Mouse (Mus musculus): ENCODE data around the gene Clmp. TPM values are rescaled to one million over a fixed set of nuclear protein-coding genes. Genes with fewer than 3 reads are reported as not detected.

Clmp gene
- total RNA-seq (2021) = 10 to 100 TPM; 25.3 to 33.3 TPM
- long read RNA-seq, experiment 1, full-length matches to known transcripts = 10 of 10 reads
- long read RNA-seq, experiment 1, partial matches to known transcripts = 0 of 10 reads
- long read RNA-seq, experiment 1, other reads (novel, unspliced or antisense) = 0 of 10 reads
- long read RNA-seq, experiment 2, full-length matches to known transcripts = 9 of 15 reads
- long read RNA-seq, experiment 2, partial matches to known transcripts = 0 of 15 reads
- long read RNA-seq, experiment 2, other reads (novel, unspliced or antisense) = 6 of 15 reads

DNA sequence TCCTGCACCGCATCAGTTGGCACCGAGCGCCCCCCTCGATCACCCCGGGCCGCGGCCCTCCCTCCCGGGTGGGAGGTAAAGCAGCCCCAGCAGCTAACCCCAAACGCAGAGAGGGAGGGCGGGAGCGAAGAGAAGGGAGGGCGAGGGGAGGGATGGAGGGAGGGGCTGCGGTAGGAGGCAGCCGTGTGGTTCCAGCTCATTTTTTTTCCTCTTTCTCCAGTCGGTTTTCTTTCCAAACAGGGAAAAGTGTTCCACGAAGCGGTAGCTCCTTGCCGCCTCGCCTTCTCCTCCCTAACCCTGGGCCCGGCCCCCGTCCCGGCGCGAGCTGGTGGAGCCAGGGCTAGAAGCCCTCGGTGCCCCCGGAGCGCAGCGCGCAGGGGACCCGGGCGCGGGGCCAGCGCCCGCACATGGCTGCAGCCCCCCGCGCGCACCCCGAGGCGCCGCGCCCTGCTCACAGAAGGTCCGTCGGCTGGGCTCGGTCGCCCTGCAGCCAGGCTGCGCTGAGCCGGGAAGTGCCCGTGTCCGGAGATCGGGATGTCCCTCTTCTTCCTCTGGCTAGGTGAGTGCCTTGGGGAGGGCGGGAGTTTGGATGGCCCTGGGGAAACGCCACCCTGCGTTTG lies at the start of gene Clmp:
TSS of gene Clmp (plus strand) at position 162 of the 620 bp plus-strand sequence.
- peak within 1 kb of the TSS; percentile 68 for H3K4me3 ChIP-seq
- H3K27ac ChIP-seq = peak within 1 kb of the TSS; percentile 90
- TF ChIP-seq CTCF (conservative IDR thresholded peaks at IDR 0.05) = no peak
- no peak for DNase-seq (ENCODE audit: low spot score in 2 of 2)

DNA sequence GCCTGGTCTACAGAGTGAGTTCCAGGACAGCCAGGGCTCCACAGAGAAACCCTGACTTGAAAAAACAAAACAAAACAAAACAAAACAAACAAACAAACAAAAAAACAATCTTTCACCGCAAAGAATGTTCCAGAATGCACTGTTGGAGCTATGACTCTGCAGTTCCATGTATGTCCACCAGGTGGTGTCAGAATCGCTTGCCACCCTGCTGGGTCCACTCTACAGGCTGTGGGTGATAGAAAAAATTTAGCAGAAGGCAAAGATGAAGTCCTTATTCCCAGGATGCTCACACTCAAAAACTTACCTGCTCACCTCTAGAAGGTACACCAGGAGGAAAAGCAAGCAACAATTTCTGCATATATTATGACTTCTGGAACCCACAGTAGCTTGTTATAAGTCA lies 49.7 kb upstream of the Clmp start:
- peak in 1 of 2 experiments; percentile 72 for DNase-seq (ENCODE audit: low spot score in 2 of 2)
- no peak overlapping the region for H3K27ac ChIP-seq
- no peak overlapping the region for H3K4me3 ChIP-seq
- TF ChIP-seq CTCF (conservative IDR thresholded peaks at IDR 0.05) = peak; percentile 94

- no peak for TF ChIP-seq CTCF (conservative IDR thresholded peaks at IDR 0.05)
- Histone ChIP-seq H3K27ac (peak overlapping the region; percentile 89), H3K4me3 (peak overlapping the region; percentile 61)
- DNase-seq (ENCODE audit: low spot score in 2 of 2) = peak in 1 of 2 experiments; percentile 16
Observed at GRCm38 (mm10) chr9:40637705-40638393, 47.9 kb upstream of the Clmp start.

DNA sequence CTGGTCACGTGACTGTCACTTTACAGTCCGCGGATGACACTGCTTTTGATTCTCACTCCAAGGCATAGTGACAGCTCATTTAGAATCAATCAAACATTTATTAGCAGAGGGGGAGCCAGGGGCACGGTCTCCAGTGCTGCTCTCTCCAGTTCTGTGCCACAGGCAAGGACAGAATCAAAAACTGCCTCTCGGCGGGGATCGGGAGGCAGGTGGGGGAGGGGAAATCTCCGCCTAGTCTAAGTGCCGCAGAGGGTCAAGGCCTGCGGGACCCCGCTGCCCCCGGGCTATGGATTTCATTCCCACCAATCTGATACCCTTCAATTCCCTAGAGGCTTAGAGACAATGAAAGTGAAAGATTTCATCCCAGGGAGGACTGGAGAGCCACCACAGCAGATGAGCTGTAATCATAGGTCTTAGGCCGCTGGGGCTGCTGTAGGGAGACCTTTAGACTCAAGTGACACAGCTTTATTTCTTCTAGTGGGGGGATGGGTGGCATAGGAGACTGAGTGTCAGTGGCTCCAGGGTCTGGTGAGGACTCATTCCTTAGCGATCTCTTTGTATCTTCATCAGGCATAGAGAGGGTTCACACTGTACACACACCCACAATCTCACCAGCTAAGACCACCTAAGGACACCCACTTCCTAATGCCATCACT lies 47.2 kb upstream of the Clmp start:
- H3K27ac ChIP-seq = peak overlapping the region; percentile 89
- peak overlapping the region; percentile 61 for H3K4me3 ChIP-seq
- DNase-seq (ENCODE audit: low spot score in 2 of 2) = no peak
- no peak for TF ChIP-seq CTCF (conservative IDR thresholded peaks at IDR 0.05)

DNA sequence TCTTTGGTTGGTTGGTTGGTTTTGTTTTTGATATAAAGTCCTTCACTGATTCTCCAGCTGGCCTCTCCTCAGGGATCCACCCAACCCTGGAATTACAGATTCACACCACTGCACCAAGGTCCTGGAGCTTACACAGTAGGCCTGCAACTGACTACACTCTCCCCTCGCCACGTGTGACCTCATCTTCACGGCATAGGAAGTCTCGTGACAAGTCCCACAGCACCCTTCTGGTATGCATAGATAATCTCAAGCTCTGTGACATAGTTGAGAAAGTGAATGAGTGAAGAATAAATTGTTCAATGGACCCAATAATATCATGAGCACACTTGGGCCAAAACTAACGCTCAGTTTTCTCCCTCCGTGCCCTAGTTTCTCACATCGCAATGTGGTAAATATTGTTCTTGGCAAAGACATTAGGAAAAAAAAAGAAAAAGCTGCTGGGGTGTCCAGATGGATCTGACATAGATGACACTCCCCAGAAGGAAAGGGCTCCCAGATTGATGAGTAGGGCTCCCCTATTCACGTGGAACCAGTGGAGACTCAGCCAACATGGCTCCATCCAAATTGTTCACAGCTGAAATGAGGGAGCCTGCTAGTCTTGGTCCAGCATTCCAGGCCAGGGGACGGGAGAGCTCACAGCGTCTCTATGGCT lies 46.1 kb upstream of the Clmp start:
- H3K27ac ChIP-seq = no peak overlapping the region
- TF ChIP-seq CTCF (conservative IDR thresholded peaks at IDR 0.05) = no peak
- no peak for DNase-seq (ENCODE audit: low spot score in 2 of 2)
- H3K4me3 ChIP-seq = no peak overlapping the region

- TF ChIP-seq CTCF (conservative IDR thresholded peaks at IDR 0.05) = no peak
- Histone ChIP-seq H3K4me3 (no peak overlapping the region), H3K27ac (no peak overlapping the region)
- no peak for DNase-seq (ENCODE audit: low spot score in 2 of 2)
Observed at GRCm38 (mm10) chr9:40641318-40641717, 44.4 kb upstream of the Clmp start.

DNA sequence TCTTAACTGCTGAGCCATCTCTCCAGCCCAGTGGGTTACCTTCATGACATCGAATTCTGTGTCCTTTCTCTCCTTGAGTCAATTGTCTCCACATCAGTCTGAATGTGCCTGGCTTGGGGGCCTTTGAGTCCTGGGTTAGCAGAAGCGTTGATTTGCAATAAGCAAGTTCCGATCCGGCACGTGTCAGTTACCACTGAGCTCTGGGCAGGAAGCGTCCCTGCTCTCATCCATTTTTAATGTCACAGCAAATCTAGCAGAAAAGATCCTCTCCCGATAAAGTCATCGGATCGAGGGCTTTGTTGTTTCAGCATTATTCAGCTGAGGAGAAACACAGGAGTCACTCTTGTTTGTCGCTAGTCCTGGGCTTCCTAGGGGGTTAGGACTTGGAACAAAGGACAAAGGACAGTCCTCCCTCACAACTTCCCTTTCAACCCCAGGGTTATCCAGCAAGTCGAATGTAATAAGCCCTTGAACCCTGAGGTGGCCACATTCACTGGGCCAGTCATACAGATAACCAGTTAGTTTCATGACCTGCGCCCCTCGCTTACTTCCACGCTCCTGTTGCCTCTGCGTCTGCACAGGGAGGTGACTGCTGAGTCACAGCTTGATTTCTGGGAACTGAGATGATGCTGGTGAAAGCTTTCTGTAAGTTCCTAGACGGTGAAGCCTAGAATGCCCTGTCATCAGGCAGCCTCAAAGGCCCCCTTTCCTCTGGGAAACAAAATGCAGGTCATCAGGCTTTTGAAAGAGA lies 43.1 kb upstream of the Clmp start:
- H3K27ac ChIP-seq = no peak overlapping the region
- no peak for TF ChIP-seq CTCF (conservative IDR thresholded peaks at IDR 0.05)
- H3K4me3 ChIP-seq = no peak overlapping the region
- DNase-seq (ENCODE audit: low spot score in 2 of 2) = no peak

GRCm38 (mm10) chr9:40649444-40649843 lies 36.3 kb upstream of the Clmp start:
- Histone ChIP-seq H3K27ac (no peak overlapping the region), H3K4me3 (no peak overlapping the region)
- no peak for TF ChIP-seq CTCF (conservative IDR thresholded peaks at IDR 0.05)
- no peak for DNase-seq (ENCODE audit: low spot score in 2 of 2)

- no peak for DNase-seq (ENCODE audit: low spot score in 2 of 2)
- Histone ChIP-seq H3K4me3 (no peak overlapping the region), H3K27ac (no peak overlapping the region)
- no peak for TF ChIP-seq CTCF (conservative IDR thresholded peaks at IDR 0.05)
Observed at GRCm38 (mm10) chr9:40649983-40650382, 35.8 kb upstream of the Clmp start.

DNA sequence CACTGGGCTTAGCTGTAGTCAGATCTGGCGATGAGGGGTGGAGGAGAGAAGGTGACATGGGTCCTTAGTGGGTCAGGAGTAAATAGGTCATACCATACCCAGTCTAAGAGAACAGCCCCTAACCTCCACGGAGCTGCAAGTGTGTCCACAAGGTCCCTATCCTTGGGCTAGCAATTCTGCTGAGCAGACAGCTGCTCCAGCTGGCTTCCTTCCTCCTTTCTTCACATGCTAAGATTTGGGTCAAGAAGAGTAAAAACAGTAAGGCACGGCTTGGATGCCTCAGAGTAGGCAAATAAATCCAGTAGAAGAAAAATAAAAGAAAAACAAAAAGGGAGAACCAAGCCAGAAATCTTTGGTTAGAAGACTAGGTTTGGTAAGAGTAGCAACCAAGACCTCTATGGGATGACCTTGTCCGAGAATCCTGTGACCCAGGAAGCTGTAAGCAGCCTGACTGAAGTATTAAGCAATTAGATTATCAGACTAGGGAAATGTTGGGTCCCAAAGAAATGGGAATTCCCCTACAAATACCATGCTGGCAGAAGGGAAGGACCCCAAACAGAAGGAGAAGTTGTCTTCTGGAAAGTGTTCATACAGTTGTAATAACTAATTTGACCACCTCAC lies 34.4 kb upstream of the Clmp start:
- no peak overlapping the region for H3K4me3 ChIP-seq
- no peak overlapping the region for H3K27ac ChIP-seq
- no peak for DNase-seq (ENCODE audit: low spot score in 2 of 2)
- TF ChIP-seq CTCF (conservative IDR thresholded peaks at IDR 0.05) = no peak

DNA sequence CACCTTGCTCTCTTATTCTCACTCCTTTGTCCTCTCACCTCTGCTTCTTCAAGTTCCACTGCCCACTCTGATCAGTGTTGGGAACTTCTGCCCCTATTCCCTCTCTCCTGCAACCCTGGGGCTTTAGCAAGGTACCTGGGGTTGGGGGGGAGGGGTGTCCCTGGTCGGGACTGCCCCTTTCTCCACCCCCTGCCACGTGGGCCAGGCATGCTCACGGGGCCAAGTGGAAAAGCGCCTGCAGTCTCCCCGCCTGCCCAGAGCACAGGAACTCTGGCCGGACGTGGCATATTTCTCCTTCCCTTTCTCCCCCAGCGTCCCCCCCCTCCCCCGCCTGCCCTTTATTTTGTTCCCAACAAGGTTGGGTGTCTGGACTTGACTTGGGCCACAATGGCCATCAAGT lies 33.0 kb upstream of the Clmp start:
- no peak for DNase-seq (ENCODE audit: low spot score in 2 of 2)
- Histone ChIP-seq H3K27ac (no peak overlapping the region), H3K4me3 (no peak overlapping the region)
- TF ChIP-seq CTCF (conservative IDR thresholded peaks at IDR 0.05) = no peak

Data from layer of hippocampus, adult 2 months (tissue).